ENCODE assay signal across 9 mouse cellular contexts in the genomic region with DNA sequence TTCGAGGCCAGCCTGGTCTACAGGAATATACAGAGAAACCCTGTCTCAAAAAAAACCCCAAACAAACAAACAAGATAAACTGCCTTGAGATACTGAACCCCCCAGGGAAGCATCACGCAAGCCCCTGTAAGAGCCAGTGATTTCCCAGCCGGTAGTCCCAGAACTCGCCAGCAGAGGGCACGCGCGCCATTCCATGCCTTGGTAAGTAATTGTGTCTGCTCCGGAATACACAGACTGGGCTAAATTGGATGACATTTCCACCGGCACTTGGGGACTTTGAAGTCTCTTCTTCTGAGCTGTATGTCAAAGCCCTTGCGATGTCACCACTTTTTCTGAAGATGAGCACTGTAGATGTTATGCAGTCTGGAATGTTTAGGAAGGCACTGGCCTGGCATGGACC. TPM values are rescaled to one million over a fixed set of nuclear protein-coding genes. Genes with fewer than 3 reads are reported as not detected.
DNase-seq lines count a peak whose midpoint lies in the region; ATAC-seq and TF ChIP-seq lines count a peak whose summit lies in the region.
"Had no signal": no experiment of that assay in that cellular context is flagged by ENCODE, and none has a peak within 500 bp of the region (broad histone marks: within the 10 kb centered on the region; RNA-seq: fewer than 3 reads in every experiment).

No protein-coding gene starts in this region.

- no peak overlapping the region for H3K9ac ChIP-seq in ES-E14 (ENCODE audit: insufficient read depth, low read depth, low read length, poor library complexity, severe bottlenecking)
- no peak overlapping the region for H3K9ac ChIP-seq in forebrain, embryonic 15.5 days (replicated peaks)
- H3K9ac ChIP-seq: limb, embryonic 15.5 days had no signal

- no peak overlapping the region for H3K27ac ChIP-seq in ES-E14 (ENCODE audit: insufficient read depth, low read depth, low read length, poor library complexity, severe bottlenecking)
- H3K27ac ChIP-seq in forebrain, embryonic 15.5 days (replicated peaks), result no peak overlapping the region; the same call in 1 of the 2 replicates

- in situ Hi-C loops in ES-E14 (cut with MboI; ENCODE audit: low sequenced_read_pairs in 2 of 2, unreplicated experiment in 2 of 2), result loop anchor here in 1 of 2 experiments (5.0 kb wide), 1 partner anchor 52 kb away; no protein-coding TSS in a partner anchor

- no peak for DNase-seq in ES-E14 (ENCODE audit: low read depth, low spot score)
- peak; percentile 96 for DNase-seq in heart, postnatal 4 days
- peak; percentile 93 for DNase-seq in layer of hippocampus, adult 9-10 months (ENCODE audit: low spot score)
- peak; percentile 94 for DNase-seq in lung, postnatal 10 days
- DNase-seq in ovary, postnatal 36 days (ENCODE audit: low spot score), result peak; percentile 87
- DNase-seq in thymus, postnatal 10 days (ENCODE audit: low spot score in 2 of 2), result peak; percentile 82 to 94

- peaks cover 21% of the 10 kb centered on the region for H3K36me3 ChIP-seq in ES-E14 (ENCODE audit: control insufficient read depth, insufficient read depth, low read length, poor library complexity, severe bottlenecking)
- peaks cover 24% of the 10 kb centered on the region for H3K36me3 ChIP-seq in forebrain, embryonic 15.5 days

- ATAC-seq in cerebellum, adult (ENCODE audit: insufficient number of reproducible peaks, low FRiP score, low TSS enrichment), result peak; percentile 36; the same call in 1 of the 2 replicates
- ATAC-seq in forebrain, embryonic 15.5 days (replicated peaks), result peak; percentile 63

- H3K27me3 ChIP-seq in forebrain, embryonic 15.5 days, result no peaks in the 10 kb centered on the region
- H3K27me3 ChIP-seq: limb, embryonic 15.5 days had no signal

- H3K4me3 ChIP-seq in ES-E14 (ENCODE audit: insufficient read depth in 1 of 2, low read depth in 1 of 2, low read length in 2 of 2, poor library complexity in 1 of 2, severe bottlenecking in 1 of 2), result no peak overlapping the region
- H3K4me3 ChIP-seq in forebrain, embryonic 15.5 days, result no peak overlapping the region
- H3K4me3 ChIP-seq: limb, embryonic 15.5 days had no signal

- peaks cover 0 to 29% of the 10 kb centered on the region in 2 experiments; a peak in 2 of 4 replicates for H3K4me1 ChIP-seq in ES-E14 (ENCODE audit: control insufficient read depth in 2 of 2, insufficient read depth in 2 of 2, low read length in 2 of 2, poor library complexity in 1 of 2)
- H3K4me1 ChIP-seq in forebrain, embryonic 15.5 days, result peaks cover 2% of the 10 kb centered on the region; the same call in 1 of the 2 replicates

- H3K4me2 ChIP-seq in forebrain, embryonic 15.5 days (replicated peaks), result no peak overlapping the region
- H3K4me2 ChIP-seq: limb, embryonic 15.5 days had no signal

- 1% methylated on average over 10 of the region's 10 CpGs for WGBS in forebrain, embryonic 15.5 days

- H3K9me3 ChIP-seq in ES-E14 (ENCODE audit: control insufficient read depth, insufficient read depth, low read depth, low read length), result no peaks in the 10 kb centered on the region
- no peaks in the 10 kb centered on the region for H3K9me3 ChIP-seq in forebrain, embryonic 15.5 days
- H3K9me3 ChIP-seq: limb, embryonic 15.5 days had no signal

TF ChIP-seq in ES-E14, 5 proteins besides CTCF, POLR2A, EP300 and RAD21:
- TF ChIP-seq ZNF384 (IDR thresholded peaks at IDR 0.05; ENCODE audit: low read depth, low read length) (no peak), ZC3H11A (IDR thresholded peaks at IDR 0.05; ENCODE audit: borderline replicate concordance, low read depth, low read length) (peak; percentile 65; the same call in 1 of the 2 replicates)

RNA-seq across cellular contexts. Expression of gene Rcn3, which starts 12.2 kb away (rescaled TPM):
- 137 and 207 TPM in 2 replicates for total RNA-seq in ES-E14 (2012; rRNA removed)
- 49.6 and 54.4 TPM in 2 replicates for polyA plus RNA-seq in forebrain, embryonic 15.5 days (2015; fragmentation: Nextera tagmentation; extraction: Ambion mirVana)
- total RNA-seq in heart, postnatal 4 days (2021), result 10 to 100 TPM; 88.0 to 90.9 TPM

RNA-seq across cellular contexts. Expression of gene Prrg2, which starts 17.4 kb away (rescaled TPM):
- total RNA-seq in ES-E14 (2012; rRNA removed), result 9.8 and 11.4 TPM in 2 replicates
- 12.6 and 15.3 TPM in 2 replicates for polyA plus RNA-seq in forebrain, embryonic 15.5 days (2015; fragmentation: Nextera tagmentation; extraction: Ambion mirVana)
- 10 to 100 TPM in 1 of 2 experiments, 1 to 10 TPM in 1; 9.5 to 10.2 TPM for total RNA-seq in heart, postnatal 4 days (2021)

RNA-seq across cellular contexts. Expression of gene Nosip, which starts 17.6 kb away (rescaled TPM):
- 94.2 and 106 TPM in 2 replicates for total RNA-seq in ES-E14 (2012; rRNA removed)
- polyA plus RNA-seq in forebrain, embryonic 15.5 days (2015; fragmentation: Nextera tagmentation; extraction: Ambion mirVana), result 62.4 and 63.9 TPM in 2 replicates
- 10 to 100 TPM; 31.7 to 34.6 TPM for total RNA-seq in heart, postnatal 4 days (2021)

RNA-seq across cellular contexts. Expression of gene Fcgrt, which starts 23.8 kb away (rescaled TPM):
- total RNA-seq in ES-E14 (2012; rRNA removed), result 10.6 and 15.1 TPM in 2 replicates
- 16.6 and 17.8 TPM in 2 replicates for polyA plus RNA-seq in forebrain, embryonic 15.5 days (2015; fragmentation: Nextera tagmentation; extraction: Ambion mirVana)
- 10 to 100 TPM; 35.3 to 41.1 TPM for total RNA-seq in heart, postnatal 4 days (2021)

RNA-seq across cellular contexts. Expression of gene Prr12, which starts 27.2 kb away (rescaled TPM):
- total RNA-seq in ES-E14 (2012; rRNA removed), result 32.3 and 37.5 TPM in 2 replicates
- 16.0 and 16.1 TPM in 2 replicates for polyA plus RNA-seq in forebrain, embryonic 15.5 days (2015; fragmentation: Nextera tagmentation; extraction: Ambion mirVana)
- total RNA-seq in heart, postnatal 4 days (2021), result 10 to 100 TPM; 35.4 to 36.7 TPM
